Mouse (Mus musculus) myocyte (in vitro differentiated cells): Measurements from ENCODE around the gene Rhpn2. TPM values are rescaled to one million over a fixed set of nuclear protein-coding genes. Genes with fewer than 3 reads are reported as not detected.
A peak's percentile ranks its signal among the peaks of the same experiment; 100 is the strongest.

ENCODE experiments used
- H3K27me3 ChIP-seq: one replicate; pipeline ENCODE4 v1.6.1; 2011; ENCODE audit not compliant: control insufficient read depth, insufficient read depth, insufficient read length
- H3K36me3 ChIP-seq: one replicate; pipeline ENCODE4 v1.6.1; 2011; ENCODE audit not compliant: control insufficient read depth, insufficient read depth
- H3K4me2 ChIP-seq: one replicate; pipeline ENCODE4 v1.6.1; 2011; ENCODE audit warnings: low read depth, control low read depth
- H3K4me3 ChIP-seq: one replicate; pipeline ENCODE4 v1.5.1; 2011; ENCODE audit warnings: mild to moderate bottlenecking, control low read depth, moderate library complexity
- H3K79me2 ChIP-seq: one replicate; pipeline ENCODE4 v1.6.1; 2011; ENCODE audit not compliant: control insufficient read depth, insufficient read depth
- H3ac ChIP-seq: one replicate; pipeline ENCODE4 v1.6.1; 2011; ENCODE audit not compliant: control insufficient read depth, insufficient read length
- CEBPB ChIP-seq: IDR thresholded peaks from 2 replicates; pipeline ENCODE4 v1.6.1; 2011; ENCODE audit warnings: mild to moderate bottlenecking, moderate library complexity; ENCODE audit not compliant: poor library complexity, insufficient read depth, severe bottlenecking
- E2F4 ChIP-seq: IDR thresholded peaks from one replicate; pipeline ENCODE4 v1.6.1; 2011; ENCODE audit warnings: mild to moderate bottlenecking, control low read depth, moderate library complexity; ENCODE audit not compliant: insufficient read depth
- MAX ChIP-seq: IDR thresholded peaks from one replicate; pipeline ENCODE4 v1.6.1; 2011; ENCODE audit warnings: low read depth, mild to moderate bottlenecking, control low read depth
- MYOD1 ChIP-seq, 3 experiments: IDR thresholded peaks; one replicate each; pipeline ENCODE4 v1.6.1; 2011; ENCODE audit warnings: control low read depth in 2 of 3, low read depth in 2 of 3, mild to moderate bottlenecking in 2 of 3, moderate library complexity in 1 of 3; ENCODE audit not compliant: insufficient read length in 2 of 3, control insufficient read depth in 1 of 3
- MYOG ChIP-seq, 3 experiments: IDR thresholded peaks; one replicate each; pipeline ENCODE4 v1.6.1; 2011; ENCODE audit warnings: control low read depth in 2 of 3, low read depth in 2 of 3, mild to moderate bottlenecking in 2 of 3; ENCODE audit not compliant: insufficient read length in 2 of 3, control insufficient read depth in 1 of 3, insufficient read depth in 1 of 3
- POLR2A ChIP-seq: IDR thresholded peaks from one replicate; pipeline ENCODE4 v1.6.1; 2011; ENCODE audit warnings: low read depth, mild to moderate bottlenecking, control low read depth, moderate library complexity; ENCODE audit not compliant: insufficient read length
- POLR2AphosphoS2 ChIP-seq: IDR thresholded peaks from one replicate; pipeline ENCODE4 v1.6.1; 2011; ENCODE audit warnings: low read depth, control low read depth; ENCODE audit not compliant: insufficient read length
- REST ChIP-seq: IDR thresholded peaks from one replicate; pipeline ENCODE4 v1.6.1; 2011; ENCODE audit warnings: mild to moderate bottlenecking, control low read depth, moderate library complexity; ENCODE audit not compliant: insufficient read depth, insufficient read length
- SRF ChIP-seq: IDR thresholded peaks from one replicate; pipeline ENCODE4 v1.6.1; 2011; ENCODE audit warnings: low read depth; ENCODE audit not compliant: control insufficient read depth, insufficient read length
- TCF12 ChIP-seq: IDR thresholded peaks from one replicate; pipeline ENCODE4 v1.6.1; 2011; ENCODE audit warnings: mild to moderate bottlenecking, control low read depth; ENCODE audit not compliant: poor library complexity, insufficient read depth, severe bottlenecking
- TCF3 ChIP-seq: IDR thresholded peaks from one replicate; pipeline ENCODE4 v1.6.1; 2011; ENCODE audit warnings: low read depth, control low read depth; ENCODE audit not compliant: insufficient read length
- USF1 ChIP-seq: IDR thresholded peaks from one replicate; pipeline ENCODE4 v1.6.1; 2011; ENCODE audit warnings: low read depth, mild to moderate bottlenecking, control low read depth, moderate library complexity
- polyA plus RNA-seq: library from polyadenylated mRNA; unstranded; fragments of >200 nt; fragmentation: generic; extraction: Trizol; gene quantifications from one replicate; pipeline ENCODE4 v1.2.1, GENCODE M21; 2012; ENCODE audit warnings: missing spikeins

Rhpn2 gene
- 0.66 TPM for polyA plus RNA-seq

- no peaks in the 10 kb centered on the region for H3K36me3 ChIP-seq
- no peaks in the 10 kb centered on the region for H3K27me3 ChIP-seq
- H3ac ChIP-seq: no peak within 1 kb of the TSS
- H3K4me2 ChIP-seq: peak within 1 kb of the TSS; percentile 99
- TF ChIP-seq MAX: no peak
- TF ChIP-seq E2F4: no peak
- TF ChIP-seq MYOG (IDR thresholded peaks at IDR 0.05; ENCODE audit: control insufficient read depth in 1 of 3, insufficient read depth in 1 of 3, insufficient read length in 2 of 3, low read depth in 2 of 3): peak in 1 of 3 experiments; percentile 2
- TF ChIP-seq SRF: no peak
- TF ChIP-seq TCF3: no peak
- no peak for TF ChIP-seq TCF12
- no peak for TF ChIP-seq USF1
- TF ChIP-seq POLR2AphosphoS2: no peak
- TF ChIP-seq POLR2A: peak; percentile 57
- TF ChIP-seq CEBPB: no peak
- TF ChIP-seq REST: no peak
- TF ChIP-seq MYOD1 (IDR thresholded peaks at IDR 0.05; ENCODE audit: control insufficient read depth in 1 of 3, insufficient read length in 2 of 3, low read depth in 2 of 3): no peak
- H3K4me3 ChIP-seq: peak within 1 kb of the TSS; percentile 29
- no peaks in the 10 kb centered on the region for H3K79me2 ChIP-seq
These were observed at the start of gene Rhpn2 for GRCm38 (mm10) chr7:35333692-35334526. TSS of gene Rhpn2 (plus strand) at chr7:35334170.

- no peak overlapping the region for H3K4me2 ChIP-seq
- no peaks in the 10 kb centered on the region for H3K27me3 ChIP-seq
- H3K4me3 ChIP-seq: no peak overlapping the region
- H3K79me2 ChIP-seq: no peaks in the 10 kb centered on the region
- H3ac ChIP-seq: no peak overlapping the region
- TF ChIP-seq TCF3: no peak
- no peak for TF ChIP-seq POLR2A
- no peak for TF ChIP-seq MAX
- TF ChIP-seq MYOD1 (IDR thresholded peaks at IDR 0.05; ENCODE audit: control insufficient read depth in 1 of 3, insufficient read length in 2 of 3, low read depth in 2 of 3): no peak
- TF ChIP-seq TCF12: no peak
- no peak for TF ChIP-seq CEBPB
- no peak for TF ChIP-seq REST
- no peak for TF ChIP-seq USF1
- TF ChIP-seq POLR2AphosphoS2: no peak
- TF ChIP-seq SRF: no peak
- no peak for TF ChIP-seq E2F4
- no peak for TF ChIP-seq MYOG (IDR thresholded peaks at IDR 0.05; ENCODE audit: control insufficient read depth in 1 of 3, insufficient read depth in 1 of 3, insufficient read length in 2 of 3, low read depth in 2 of 3)
- peaks cover 12% of the 10 kb centered on the region for H3K36me3 ChIP-seq
These were observed 40.5 kb upstream of the Rhpn2 start for GRCm38 (mm10) chr7:35293464-35293863.

DNA sequence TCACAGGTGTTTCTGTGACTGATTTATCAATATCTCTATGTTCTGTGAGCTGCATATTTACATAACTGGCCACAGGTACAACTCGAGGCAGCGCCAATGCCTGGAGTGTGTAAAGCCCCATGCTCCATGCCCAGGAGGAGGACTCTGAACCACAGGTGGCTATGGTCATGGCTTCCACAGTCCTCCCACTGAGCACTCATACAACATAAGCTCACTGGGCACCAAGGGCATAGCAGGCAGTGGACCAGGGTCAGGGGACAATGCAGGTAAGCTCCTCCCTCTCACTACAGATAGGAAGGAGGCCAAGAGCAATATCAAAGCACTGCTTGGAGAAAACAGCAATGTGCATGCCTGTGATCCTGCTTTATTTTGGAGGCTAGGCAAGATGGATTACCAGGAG lies 38.3 kb upstream of the Rhpn2 start:
- H3K4me3 ChIP-seq: no peak overlapping the region
- H3K36me3 ChIP-seq: peaks cover 12% of the 10 kb centered on the region
- H3K4me2 ChIP-seq: no peak overlapping the region
- H3K27me3 ChIP-seq: no peaks in the 10 kb centered on the region
- no peak for TF ChIP-seq USF1
- TF ChIP-seq MYOD1 (IDR thresholded peaks at IDR 0.05; ENCODE audit: control insufficient read depth in 1 of 3, insufficient read length in 2 of 3, low read depth in 2 of 3): no peak
- no peak for TF ChIP-seq TCF12
- TF ChIP-seq MAX: no peak
- TF ChIP-seq POLR2AphosphoS2: no peak
- TF ChIP-seq SRF: no peak
- TF ChIP-seq CEBPB: no peak
- TF ChIP-seq E2F4: no peak
- no peak for TF ChIP-seq POLR2A
- TF ChIP-seq MYOG (IDR thresholded peaks at IDR 0.05; ENCODE audit: control insufficient read depth in 1 of 3, insufficient read depth in 1 of 3, insufficient read length in 2 of 3, low read depth in 2 of 3): no peak
- no peak for TF ChIP-seq REST
- no peak overlapping the region for H3ac ChIP-seq
- no peaks in the 10 kb centered on the region for H3K79me2 ChIP-seq

GRCm38 (mm10) chr7:35297886-35298285 lies 36.1 kb upstream of the Rhpn2 start:
- Histone ChIP-seq H3K27me3 (no peaks in the 10 kb centered on the region), H3K36me3 (peaks cover 14% of the 10 kb centered on the region), H3K4me3 (no peak overlapping the region), H3K4me2 (no peak overlapping the region), H3K79me2 (no peaks in the 10 kb centered on the region), H3ac (no peak overlapping the region)
- TF ChIP-seq MYOD1 (IDR thresholded peaks at IDR 0.05; ENCODE audit: control insufficient read depth in 1 of 3, insufficient read length in 2 of 3, low read depth in 2 of 3) (no peak), TCF3 (no peak), POLR2A (no peak), REST (no peak), POLR2AphosphoS2 (no peak), MYOG (IDR thresholded peaks at IDR 0.05; ENCODE audit: control insufficient read depth in 1 of 3, insufficient read depth in 1 of 3, insufficient read length in 2 of 3, low read depth in 2 of 3) (no peak), SRF (no peak), MAX (no peak), CEBPB (no peak), USF1 (no peak), TCF12 (no peak), E2F4 (no peak)
